Mouse (Mus musculus) heart, embryonic 14.5 days (tissue): ENCODE results near the gene Ccdc181. TPM values are rescaled to one million over a fixed set of nuclear protein-coding genes. Genes with fewer than 3 reads are reported as not detected.

Experiments
- ATAC-seq: fragments of 200-750 bp; cut with Nextera tagmentation; 2 replicates; pipeline ENCODE4 v1.8.0; 2017; ENCODE audit warnings: low read depth, moderate TSS enrichment; ENCODE audit not compliant: insufficient number of reproducible peaks, insufficient read depth, low FRiP score
- H3K27ac ChIP-seq, 2 experiments: fragments of 200-500 bp in 1 of 2; fragments of 300-500 bp in 1 of 2; sonication (generic) in 1 of 2; replicated peaks in 1 of 2; 2 replicates each; pipeline ENCODE4 v1.5.1; 2012 to 2014; ENCODE audit warnings: low read depth in 2 of 2, low read length in 2 of 2, control low read depth in 1 of 2, mild to moderate bottlenecking in 1 of 2, mixed read lengths in 1 of 2; ENCODE audit not compliant: control insufficient read depth in 1 of 2, insufficient read depth in 1 of 2
- H3K27me3 ChIP-seq: fragments of 300-500 bp; sonication (generic); 2 replicates; pipeline ENCODE4 v1.6.1; 2014; ENCODE audit warnings: mild to moderate bottlenecking, low read length, control low read depth; ENCODE audit not compliant: control insufficient read depth, insufficient read depth
- H3K36me3 ChIP-seq: fragments of 300-500 bp; sonication (generic); 2 replicates; pipeline ENCODE4 v1.6.1; 2014; ENCODE audit warnings: mild to moderate bottlenecking, control low read depth, low read length, mixed read lengths; ENCODE audit not compliant: control insufficient read depth, insufficient read depth
- H3K4me1 ChIP-seq, 2 experiments: fragments of 200-500 bp in 1 of 2; fragments of 300-500 bp in 1 of 2; sonication (generic) in 1 of 2; 2 replicates each; pipeline ENCODE4 v1.6.1; 2012 to 2014; ENCODE audit warnings: low read length in 2 of 2, control low read depth in 1 of 2, mixed read lengths in 1 of 2; ENCODE audit not compliant: control insufficient read depth in 2 of 2, insufficient read depth in 2 of 2
- H3K4me2 ChIP-seq: fragments of 300-500 bp; sonication (generic); 2 replicates; pipeline ENCODE4 v1.6.1; 2014; ENCODE audit warnings: mild to moderate bottlenecking, low read length
- H3K4me3 ChIP-seq, 2 experiments: fragments of 200-500 bp in 1 of 2; fragments of 300-500 bp in 1 of 2; sonication (generic) in 1 of 2; 2 replicates each; pipeline ENCODE4 v1.5.1; 2012 to 2014; ENCODE audit warnings: low read length in 2 of 2, mild to moderate bottlenecking in 2 of 2, control low read depth in 1 of 2, low read depth in 1 of 2, moderate library complexity in 1 of 2; ENCODE audit not compliant: control insufficient read depth in 1 of 2, insufficient read depth in 1 of 2
- H3K9ac ChIP-seq: fragments of 300-500 bp; sonication (generic); 2 replicates; pipeline ENCODE4 v1.6.1; 2014; ENCODE audit warnings: mild to moderate bottlenecking, low read length
- H3K9me3 ChIP-seq: fragments of 300-500 bp; sonication (generic); 2 replicates; pipeline ENCODE4 v1.6.1; 2016; ENCODE audit warnings: low read length, control low read depth; ENCODE audit not compliant: control insufficient read depth
- WGBS: fragments of 180-500 bp; shearing (Covaris S2); extraction: QIAGEN DNeasy Blood & Tissue Kit; methylation state at CpG from one replicate; pipeline ENCODE4 v1.1.7; 2014; 5-methylcytosine and 5-hydroxymethylcytosine counted together
- polyA plus RNA-seq: library from polyadenylated mRNA; unstranded; fragments of >200 nt; fragmentation: Nextera tagmentation; extraction: Ambion mirVana; gene quantifications from 2 replicates; pipeline ENCODE4 v1.2.1, GENCODE M21; 2014

Ccdc181 gene
- polyA plus RNA-seq, 1 experiment from 2014 or later, result 10.2 TPM

DNA sequence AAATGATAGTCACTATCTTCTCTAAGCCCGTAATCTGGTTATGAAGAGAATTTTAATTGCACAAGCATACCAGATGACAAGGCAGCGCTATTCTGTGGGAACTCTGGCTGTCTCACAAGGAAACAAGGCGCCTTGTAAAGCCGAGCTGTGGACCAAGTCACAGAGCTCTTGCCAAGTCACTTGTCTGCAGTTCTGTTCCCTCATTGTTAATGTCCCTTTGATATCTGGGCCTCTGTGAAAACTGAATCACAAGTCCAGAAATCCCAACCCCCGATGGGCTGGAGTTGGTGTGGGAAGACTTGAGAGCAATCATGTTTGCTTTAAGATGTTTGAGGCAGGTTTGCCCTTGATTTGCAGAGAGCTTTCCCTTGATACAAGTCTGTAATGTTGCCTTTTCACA, 45.3 kb downstream of the Ccdc181 start:
- Histone ChIP-seq H3K4me3 (no peak overlapping the region), H3K36me3 (no peaks in the 10 kb centered on the region), H3K4me1 (peaks cover 19 to 32% of the 10 kb centered on the region in 2 experiments), H3K9me3 (no peaks in the 10 kb centered on the region), H3K27ac (peak overlapping the region; percentile 57 to 69; a peak in 3 of 4 replicates), H3K27me3 (no peaks in the 10 kb centered on the region), H3K9ac (no peak overlapping the region), H3K4me2 (no peak overlapping the region)
- ATAC-seq, result no peak
- WGBS, result 29% methylated on average over 5 of the region's 5 CpGs

DNA sequence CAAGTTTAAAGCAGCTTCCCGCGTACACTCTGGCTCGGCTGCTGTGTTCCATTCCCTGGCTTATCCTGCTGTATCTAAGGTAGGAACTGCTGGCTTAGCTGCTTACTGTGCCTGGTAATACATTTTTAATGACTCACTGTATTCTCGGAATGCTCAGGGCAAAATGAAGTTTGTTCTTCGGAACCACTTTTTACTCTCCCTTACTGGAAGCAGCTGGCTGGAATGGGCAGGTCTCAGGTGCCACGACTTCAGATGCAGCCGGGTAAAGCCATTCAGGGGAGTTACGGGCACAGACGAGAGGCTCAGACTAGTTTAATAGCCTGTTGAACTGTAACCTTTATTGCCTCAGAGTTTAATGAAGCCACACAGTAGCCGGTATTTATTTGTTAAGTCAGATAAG, 46.0 kb downstream of the Ccdc181 start:
- no peak overlapping the region for H3K9ac ChIP-seq
- 70% methylated on average over 10 of the region's 10 CpGs for WGBS
- H3K4me2 ChIP-seq, result no peak overlapping the region
- H3K36me3 ChIP-seq, result no peaks in the 10 kb centered on the region
- H3K4me3 ChIP-seq, result no peak overlapping the region
- no peak for ATAC-seq
- no peaks in the 10 kb centered on the region for H3K9me3 ChIP-seq
- no peaks in the 10 kb centered on the region for H3K27me3 ChIP-seq
- H3K4me1 ChIP-seq, result peaks cover 19 to 32% of the 10 kb centered on the region in 2 experiments
- H3K27ac ChIP-seq, result peak overlapping the region; percentile 57 to 69

DNA sequence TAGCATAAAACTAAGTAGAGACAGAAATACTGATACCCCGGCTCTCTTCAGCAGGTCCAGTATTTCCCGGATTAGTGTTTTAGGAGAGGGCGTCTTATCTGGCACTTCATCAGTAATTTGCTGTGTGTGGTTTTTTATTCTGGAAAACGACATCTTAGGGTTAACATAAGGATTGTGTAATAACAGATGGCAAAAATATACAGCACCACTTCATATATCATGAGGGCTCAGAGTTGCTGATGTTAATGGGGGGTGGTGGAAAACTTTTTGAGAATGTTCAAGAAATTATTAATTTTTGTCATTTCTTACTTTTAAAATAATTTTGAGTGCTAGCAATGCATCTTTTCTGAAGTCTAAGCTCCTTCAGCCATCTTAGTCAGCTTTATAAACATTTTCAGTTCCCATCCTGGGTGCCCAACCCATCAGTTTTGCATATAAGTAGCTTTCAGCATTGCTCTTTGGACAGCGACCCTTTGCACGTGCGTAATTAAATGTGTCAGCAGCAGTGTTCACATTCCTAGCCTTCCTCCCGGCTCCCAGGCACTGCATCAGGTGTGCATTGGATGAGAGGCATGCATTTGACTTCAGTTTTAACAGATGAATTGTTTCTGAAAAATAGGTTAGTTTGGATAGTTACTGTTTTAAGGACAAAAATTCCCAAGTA, 47.7 kb downstream of the Ccdc181 start:
- Histone ChIP-seq H3K9ac (no peak overlapping the region), H3K9me3 (no peaks in the 10 kb centered on the region), H3K27me3 (no peaks in the 10 kb centered on the region), H3K36me3 (no peaks in the 10 kb centered on the region), H3K4me2 (no peak overlapping the region), H3K27ac (no peak overlapping the region), H3K4me3 (no peak overlapping the region), H3K4me1 (peaks cover 15 to 23% of the 10 kb centered on the region in 2 experiments)
- ATAC-seq, result no peak
- WGBS, result 66% methylated on average over 8 of the region's 8 CpGs

DNA sequence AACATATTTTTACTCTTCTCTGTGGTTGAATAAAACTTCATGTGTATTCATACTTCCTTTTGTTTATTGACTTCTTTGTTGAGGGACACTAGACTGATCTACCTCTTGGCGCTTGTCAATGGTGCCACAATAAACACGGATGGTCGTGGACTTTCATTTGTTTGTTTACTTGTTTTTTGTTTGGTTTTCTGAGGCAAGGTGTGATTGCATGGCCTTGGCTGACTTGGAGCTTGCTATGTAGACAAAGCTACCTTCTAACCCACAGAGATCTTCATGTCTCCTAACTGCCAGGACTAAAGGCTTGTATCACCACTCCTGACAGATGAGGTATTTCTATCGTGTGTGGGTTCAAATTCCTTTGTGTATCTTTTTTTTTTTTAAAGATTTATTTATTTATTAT, 48.8 kb downstream of the Ccdc181 start:
- Histone ChIP-seq H3K9me3 (no peaks in the 10 kb centered on the region), H3K27me3 (no peaks in the 10 kb centered on the region), H3K36me3 (no peaks in the 10 kb centered on the region), H3K4me2 (no peak overlapping the region), H3K27ac (no peak overlapping the region), H3K9ac (no peak overlapping the region), H3K4me3 (no peak overlapping the region), H3K4me1 (peaks cover 15 to 22% of the 10 kb centered on the region in 2 experiments)
- WGBS, result 81% methylated on average over 4 of the region's 4 CpGs
- no peak for ATAC-seq

DNA sequence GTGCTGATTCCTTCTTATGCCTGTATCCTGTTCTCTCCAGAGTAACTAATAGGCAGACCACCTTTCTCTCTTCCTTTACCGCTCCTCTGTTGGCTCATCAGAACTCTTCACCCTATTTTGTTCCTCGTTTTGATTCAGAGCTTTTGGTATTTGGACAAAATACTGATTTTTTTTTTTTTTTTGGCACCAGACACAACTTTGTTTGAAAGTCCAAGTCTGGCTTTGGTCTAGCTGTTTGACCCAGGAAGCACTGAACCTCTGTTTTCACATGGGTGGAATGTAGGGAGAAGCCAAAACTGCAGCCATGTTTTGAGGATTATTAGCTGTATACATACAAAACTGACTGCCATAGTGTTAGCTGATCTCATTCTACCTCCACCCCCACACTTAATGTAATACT, 49.5 kb downstream of the Ccdc181 start:
- no peaks in the 10 kb centered on the region for H3K36me3 ChIP-seq
- 85% methylated on average over 2 of the region's 2 CpGs for WGBS
- no peaks in the 10 kb centered on the region for H3K27me3 ChIP-seq
- H3K9ac ChIP-seq, result no peak overlapping the region
- no peak for ATAC-seq
- H3K4me2 ChIP-seq, result no peak overlapping the region
- no peak overlapping the region for H3K27ac ChIP-seq
- H3K4me1 ChIP-seq, result peaks cover 10 to 15% of the 10 kb centered on the region in 2 experiments
- no peaks in the 10 kb centered on the region for H3K9me3 ChIP-seq
- H3K4me3 ChIP-seq, result no peak overlapping the region

DNA sequence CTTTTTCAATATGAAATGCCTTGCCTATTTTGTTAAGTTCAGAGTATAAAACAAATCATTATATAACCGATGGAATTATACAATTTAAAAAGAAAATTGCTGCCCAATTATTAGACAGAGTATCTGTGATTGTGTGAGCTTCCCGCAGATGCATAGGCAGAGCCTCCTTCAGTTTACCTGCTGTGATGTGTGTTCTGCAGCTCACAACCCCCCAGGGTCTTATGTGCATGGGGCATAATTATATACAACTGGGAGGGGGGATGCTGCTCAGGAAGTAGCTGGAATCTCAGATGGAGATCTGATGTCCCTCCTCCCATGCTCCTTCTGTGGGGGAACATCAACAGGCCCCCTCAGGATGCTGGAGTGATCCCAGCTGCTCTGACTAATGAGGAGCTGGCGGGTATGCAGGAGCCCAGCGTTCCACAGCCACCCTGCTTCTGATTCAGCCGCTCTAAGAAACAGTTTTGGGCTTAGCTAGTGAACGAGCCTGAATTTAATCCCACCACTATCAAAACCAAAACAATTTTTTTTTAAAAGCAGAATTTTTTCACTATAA, 51.3 kb downstream of the Ccdc181 start:
- 67% methylated on average over 6 of the region's 6 CpGs for WGBS
- H3K27me3 ChIP-seq, result no peaks in the 10 kb centered on the region
- H3K4me3 ChIP-seq, result no peak overlapping the region
- no peak overlapping the region for H3K4me2 ChIP-seq
- no peaks in the 10 kb centered on the region for H3K9me3 ChIP-seq
- no peak overlapping the region for H3K9ac ChIP-seq
- H3K36me3 ChIP-seq, result 0 out of 2 replicates have a peak, but pooled peaks cover 5% of the 10 kb centered on the region
- ATAC-seq, result no peak
- no peak overlapping the region for H3K27ac ChIP-seq
- H3K4me1 ChIP-seq, result 0 out of 4 replicates have a peak, but pooled peaks cover 0 to 1% of the 10 kb centered on the region in 2 experiments

DNA sequence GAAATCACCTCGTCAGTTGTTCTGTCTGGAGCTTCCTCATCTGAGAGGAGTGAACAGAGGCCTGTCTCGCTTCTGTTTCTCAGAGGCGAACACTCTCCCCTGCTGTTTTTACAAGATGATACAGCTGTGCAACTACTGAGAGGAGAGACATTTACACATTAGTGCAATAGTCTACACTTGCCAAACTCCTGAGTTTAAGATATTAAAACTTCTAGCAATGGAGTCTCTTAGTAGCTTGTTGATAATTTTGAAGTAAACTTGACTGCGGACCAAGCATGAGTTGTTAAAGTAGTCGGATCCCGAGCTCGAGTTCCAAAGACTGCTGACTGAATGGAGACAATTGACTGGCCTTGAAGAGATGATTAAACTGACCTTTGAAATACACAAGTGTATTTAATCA, 52.4 kb downstream of the Ccdc181 start:
- peak overlapping the region; percentile 11 to 39; a peak in 1 of 4 replicates for H3K27ac ChIP-seq

More for the DNA sequence above, 52.4 kb downstream of the Ccdc181 start:
- no peaks in the 10 kb centered on the region for H3K27me3 ChIP-seq
- H3K4me3 ChIP-seq, result no peak overlapping the region
- H3K9ac ChIP-seq, result no peak overlapping the region
- WGBS, result 79% methylated on average over 7 of the region's 7 CpGs
- H3K36me3 ChIP-seq, result 0 out of 2 replicates have a peak, but pooled peaks cover 5% of the 10 kb centered on the region
- no peak for ATAC-seq
- H3K4me2 ChIP-seq, result no peak overlapping the region
- H3K4me1 ChIP-seq, result no peaks in the 10 kb centered on the region
- no peaks in the 10 kb centered on the region for H3K9me3 ChIP-seq
